Mouse (Mus musculus) embryonic fibroblast, embryonic 13.5 days (primary cell): ENCODE data around the gene Ttc5. TPM values are rescaled to one million over a fixed set of nuclear protein-coding genes. Genes with fewer than 3 reads are reported as not detected.
"Not testable (repeated sequence)": the region's sequence is repeated elsewhere in the genome, so short reads cannot be mapped to it uniquely, and the experiment has no call there.

ENCODE experiments used
- H3K27ac ChIP-seq: 2 replicates; pipeline ENCODE4 v1.5.1; 2012; ENCODE audit warnings: low read length, control low read depth, inconsistent platforms; ENCODE audit not compliant: insufficient read depth
- H3K4me1 ChIP-seq: 2 replicates; pipeline ENCODE4 v1.6.1; 2011; ENCODE audit warnings: low read length; ENCODE audit not compliant: control insufficient read depth, insufficient read depth
- H3K4me3 ChIP-seq: 2 replicates; pipeline ENCODE4 v1.5.1; 2011; ENCODE audit warnings: mild to moderate bottlenecking, control low read depth, low read length; ENCODE audit not compliant: insufficient read depth
- CTCF ChIP-seq: IDR thresholded peaks from 2 replicates; pipeline ENCODE4 v1.5.1; 2011; ENCODE audit warnings: mild to moderate bottlenecking, control low read depth, low read length, moderate library complexity, borderline replicate concordance; ENCODE audit not compliant: insufficient read depth
- POLR2A ChIP-seq: IDR thresholded peaks from 2 replicates; pipeline ENCODE4 v1.6.1; 2011; ENCODE audit warnings: low read depth, mild to moderate bottlenecking, control low read depth, low read length, moderate library complexity
- polyA plus RNA-seq: library from polyadenylated mRNA; stranded (reverse); fragments of >200 nt; gene quantifications from 2 replicates; pipeline ENCODE4 v1.2.4, GENCODE M21; 2011; ENCODE audit warnings: low read depth; ENCODE audit not compliant: missing spikeins, insufficient read length

Ttc5 gene
- polyA plus RNA-seq, 1 experiment, result 30.4 TPM

- H3K27ac ChIP-seq, result no peak overlapping the region
- H3K4me3 ChIP-seq, result no peak overlapping the region
- no peak for TF ChIP-seq CTCF
- no peak for TF ChIP-seq POLR2A
- no peaks in the 10 kb centered on the region; the same call in 1 of the 2 replicates for H3K4me1 ChIP-seq
Observed at GRCm38 (mm10) chr14:50782166-50782565, 3.2 kb downstream of the Ttc5 start.

GRCm38 (mm10) chr14:50771342-50771741 lies 14.0 kb downstream of the Ttc5 start:
- no peak overlapping the region for H3K27ac ChIP-seq
- H3K4me3 ChIP-seq, result no peak overlapping the region
- H3K4me1 ChIP-seq, result no peaks in the 10 kb centered on the region
- TF ChIP-seq POLR2A, result no peak
- no peak for TF ChIP-seq CTCF

GRCm38 (mm10) chr14:50765736-50766135 lies 19.6 kb downstream of the Ttc5 start:
- no peak overlapping the region for H3K4me3 ChIP-seq
- TF ChIP-seq POLR2A, result no peak
- no peak for TF ChIP-seq CTCF
- H3K27ac ChIP-seq, result no peak overlapping the region
- no peaks in the 10 kb centered on the region for H3K4me1 ChIP-seq

DNA sequence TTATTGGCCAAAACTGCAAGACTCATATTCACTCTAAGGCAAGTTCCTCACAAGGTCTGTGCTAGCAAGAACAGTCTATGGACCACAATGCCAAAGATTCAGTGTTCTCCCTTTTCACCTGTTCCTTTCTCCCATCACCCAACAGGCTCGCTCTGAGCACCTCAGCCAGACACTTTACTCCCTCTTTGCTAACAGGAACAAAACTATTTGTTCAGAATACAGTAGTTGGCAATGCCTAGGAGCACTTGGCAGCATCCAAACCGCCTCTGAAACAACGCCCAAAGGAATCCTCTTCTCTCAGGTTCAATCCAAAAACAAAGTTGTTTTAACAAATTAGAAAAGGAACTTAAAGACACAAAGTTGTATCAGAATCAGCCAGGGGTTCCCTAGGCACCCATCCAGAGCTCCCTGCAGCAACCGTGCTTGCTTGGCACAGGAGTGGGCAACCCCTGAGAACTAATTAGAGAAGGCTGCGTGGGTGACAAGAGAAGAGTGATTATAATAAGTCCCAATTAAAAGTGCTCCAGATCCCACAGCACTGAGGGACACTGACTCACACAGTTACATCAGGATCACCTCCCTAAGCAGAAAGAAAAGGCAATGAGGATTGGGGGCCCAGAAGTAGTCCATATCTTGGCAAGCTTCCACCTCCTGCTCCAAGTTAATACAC lies 26.8 kb downstream of the Ttc5 start:
- no peak for TF ChIP-seq POLR2A
- no peaks in the 10 kb centered on the region for H3K4me1 ChIP-seq
- no peak overlapping the region for H3K4me3 ChIP-seq
- H3K27ac ChIP-seq, result no peak overlapping the region

GRCm38 (mm10) chr14:50744994-50745393 lies 40.3 kb downstream of the Ttc5 start, which contains the start of gene Olfr749:
Gene Olfr749 (minus strand): TSS chr14:50745094.
- no peaks in the 10 kb centered on the region for H3K4me1 ChIP-seq
- no peak within 1 kb of the TSS for H3K27ac ChIP-seq
- TF ChIP-seq CTCF, result no peak
- no peak for TF ChIP-seq POLR2A
- no peak within 1 kb of the TSS for H3K4me3 ChIP-seq

GRCm38 (mm10) chr14:50741584-50741983 lies 43.7 kb downstream of the Ttc5 start:
- Histone ChIP-seq H3K4me3 (no peak overlapping the region), H3K4me1 (no peaks in the 10 kb centered on the region), H3K27ac (no peak overlapping the region)
- TF ChIP-seq CTCF (no peak), POLR2A (no peak)

GRCm38 (mm10) chr14:50740334-50740733 lies 45.0 kb downstream of the Ttc5 start:
- no peaks in the 10 kb centered on the region for H3K4me1 ChIP-seq
- TF ChIP-seq POLR2A (no peak), CTCF (no peak)
- H3K4me3 ChIP-seq, result no peak overlapping the region
- H3K27ac ChIP-seq, result no peak overlapping the region

DNA sequence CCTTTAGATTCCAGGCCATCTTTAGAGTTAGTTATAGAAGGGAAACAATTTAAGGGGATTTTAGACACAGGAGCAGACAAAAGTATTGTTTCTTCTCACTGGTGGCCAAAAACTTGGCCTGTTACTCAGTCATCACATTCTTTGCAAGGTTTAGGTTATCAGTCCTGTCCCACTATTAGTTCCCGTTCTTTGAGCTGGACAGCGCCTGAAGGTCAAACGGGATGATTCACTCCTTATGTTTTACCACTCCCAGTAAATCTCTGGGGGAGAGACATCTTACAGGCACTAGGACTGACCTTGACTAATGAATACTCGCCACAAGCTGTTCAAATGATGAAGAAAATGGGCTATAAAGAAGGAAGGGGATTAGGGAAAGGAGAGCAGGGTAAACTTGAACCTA lies 62.9 kb downstream of the Ttc5 start:
- H3K27ac ChIP-seq, H3K4me1 ChIP-seq, H3K4me3 ChIP-seq: not testable (repeated sequence)

DNA sequence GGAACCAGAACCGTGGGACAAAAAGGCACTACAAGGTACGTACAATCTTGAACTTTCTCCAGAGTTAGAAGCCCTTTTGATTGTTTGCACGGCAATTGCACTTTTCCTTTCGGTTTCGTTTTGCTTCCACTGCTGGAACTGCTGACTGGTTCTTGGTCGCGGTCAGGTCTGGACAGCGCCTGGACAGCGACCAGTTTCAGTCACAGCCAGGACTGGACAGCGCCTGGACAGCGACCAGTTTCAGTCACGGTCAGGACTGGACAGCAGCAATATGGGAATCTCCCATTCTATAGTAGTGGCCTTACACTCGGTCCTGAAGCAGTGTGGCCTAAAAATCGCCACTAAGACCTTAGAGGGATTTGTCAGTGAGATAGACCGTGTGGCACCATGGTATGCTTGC lies 65.4 kb downstream of the Ttc5 start:
- H3K4me1 ChIP-seq, H3K4me3 ChIP-seq, H3K27ac ChIP-seq: not testable (repeated sequence)

Other genes starting within 250 kb of the Ttc5 start
- gene Olfr744, start 170.6 kb downstream of the Ttc5 start, polyA plus RNA-seq, result not detected in 2 replicates
- not detected in 2 replicates for gene Olfr745, start 146.1 kb downstream of the Ttc5 start, polyA plus RNA-seq
- not detected in 2 replicates for gene Olfr746, start 138.4 kb downstream of the Ttc5 start, polyA plus RNA-seq
- not detected in 2 replicates for gene Olfr747, start 92.3 kb downstream of the Ttc5 start, polyA plus RNA-seq
- gene Olfr748, start 78.1 kb downstream of the Ttc5 start, polyA plus RNA-seq, result not detected in 2 replicates
- gene Olfr749, start 40.4 kb downstream of the Ttc5 start, polyA plus RNA-seq, result not detected in 2 replicates
- not detected in 2 replicates for gene Ccnb1ip1, start 22.2 kb upstream of the Ttc5 start, polyA plus RNA-seq
- 31.2 and 43.4 TPM in 2 replicates for gene Parp2, start 22.3 kb upstream of the Ttc5 start, polyA plus RNA-seq
- gene Tep1, start 85.0 kb upstream of the Ttc5 start, polyA plus RNA-seq, result 26.1 and 30.5 TPM in 2 replicates
- 0.47 and 0.65 TPM in 2 replicates for gene Klhl33, start 112.0 kb upstream of the Ttc5 start, polyA plus RNA-seq
- 30.5 and 38.8 TPM in 2 replicates for gene Osgep, start 139.4 kb upstream of the Ttc5 start, polyA plus RNA-seq
- 62.4 and 68.1 TPM in 2 replicates for gene Apex1, start 139.4 kb upstream of the Ttc5 start, polyA plus RNA-seq
- gene Pip4p1, start 145.3 kb upstream of the Ttc5 start, polyA plus RNA-seq, result 66.4 and 69.5 TPM in 2 replicates
- 64.5 and 79.4 TPM in 2 replicates for gene Pnp, start 145.6 kb upstream of the Ttc5 start, polyA plus RNA-seq
- gene Gm49342, start 159.0 kb upstream of the Ttc5 start, polyA plus RNA-seq, result 22.3 and 51.1 TPM in 2 replicates
- 0.49 and 0.70 TPM in 2 replicates for gene Pnp2, start 170.5 kb upstream of the Ttc5 start, polyA plus RNA-seq
- 0.68 and 0.87 TPM in 2 replicates for gene Rnase10, start 222.2 kb upstream of the Ttc5 start, polyA plus RNA-seq